Mouse (Mus musculus) layer of hippocampus, adult 6 months (tissue): ENCODE measurements around the gene Defb22. TPM values are rescaled to one million over a fixed set of nuclear protein-coding genes. Genes with fewer than 3 reads are reported as not detected.

Source experiments
- long read RNA-seq, 2 experiments: library from polyadenylated mRNA; unstranded; transcript quantifications; one replicate each; pipeline ENCODE4 v2.0.0; 2019 to 2020
- polyA plus RNA-seq: library from polyadenylated mRNA; unstranded; fragments of <200 nt; fragmentation: Nextera tagmentation; gene quantifications from 2 replicates; pipeline ENCODE4 v1.2.3, GENCODE M21; 2021

The Defb22 gene
- not detected in 2 replicates for polyA plus RNA-seq
- long read RNA-seq, experiment 1: 0 reads
- long read RNA-seq, experiment 2: 0 reads

DNA sequence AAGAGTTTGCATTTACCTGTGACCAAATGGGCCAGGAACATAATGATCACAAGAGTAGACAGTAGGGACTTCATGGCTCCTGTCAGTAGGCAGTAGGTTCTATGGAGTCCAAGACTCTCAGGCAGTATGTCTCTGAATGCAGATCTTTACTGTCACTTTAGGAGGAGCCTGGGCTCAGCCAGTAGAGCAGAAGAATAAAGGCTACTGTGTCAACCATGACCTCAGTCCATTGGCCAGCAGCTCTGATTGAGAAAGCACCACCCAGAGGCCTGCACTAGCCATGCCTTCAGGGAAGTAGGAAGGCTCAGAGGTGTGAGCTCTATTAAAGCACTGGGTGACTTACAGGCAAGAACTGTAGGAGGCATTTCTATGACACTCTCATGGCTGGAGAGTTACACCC is at the start of gene Defb22:
Defb22 (minus strand) TSS at position 101 of the 400 bp plus-strand sequence.

DNA sequence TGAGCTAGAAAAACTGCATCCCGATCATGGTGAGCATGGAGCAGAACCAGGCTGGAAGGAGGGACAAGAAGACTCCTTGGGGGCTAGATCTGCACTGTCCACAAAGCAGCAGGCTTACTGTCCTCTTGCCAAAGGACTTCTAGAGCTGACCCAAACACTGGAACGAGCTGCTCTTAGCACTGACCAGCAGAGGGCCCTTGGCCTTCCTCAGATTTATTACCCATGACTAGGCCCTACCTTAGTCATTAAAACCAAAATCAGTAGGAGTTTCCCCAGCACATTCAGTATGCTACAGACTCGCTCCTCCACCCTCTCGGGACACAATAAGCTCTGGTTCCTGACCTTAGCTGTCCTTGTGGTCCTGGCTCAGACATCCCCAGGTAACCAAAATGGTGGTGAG is 28.0 kb upstream of the Defb22 start, which contains the start of gene Defb28:
Defb28 (plus strand) TSS at position 275 of the 400 bp plus-strand sequence.

DNA sequence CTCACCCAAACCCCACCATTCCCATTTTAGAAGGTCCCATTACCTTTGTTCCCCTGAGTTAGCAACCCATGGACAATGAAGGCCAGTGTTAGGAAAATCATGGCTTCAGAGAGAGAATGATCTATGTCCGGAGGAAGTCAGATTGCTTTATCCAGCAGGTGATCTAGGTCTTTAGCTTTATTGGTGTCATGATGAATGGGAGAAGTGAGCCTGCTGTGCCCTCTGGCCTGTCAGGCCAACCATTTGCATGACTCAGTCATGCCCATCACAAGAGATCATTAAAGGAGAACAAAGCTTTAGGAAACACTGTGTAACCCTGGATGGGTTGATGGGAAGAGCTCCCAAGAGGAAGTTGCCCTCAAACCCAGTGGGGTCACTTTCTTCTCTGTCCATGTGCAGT is 21.7 kb upstream of the Defb22 start, which contains the start of gene Defb26:
Defb26 (minus strand) TSS at position 101 of the 400 bp plus-strand sequence.

DNA sequence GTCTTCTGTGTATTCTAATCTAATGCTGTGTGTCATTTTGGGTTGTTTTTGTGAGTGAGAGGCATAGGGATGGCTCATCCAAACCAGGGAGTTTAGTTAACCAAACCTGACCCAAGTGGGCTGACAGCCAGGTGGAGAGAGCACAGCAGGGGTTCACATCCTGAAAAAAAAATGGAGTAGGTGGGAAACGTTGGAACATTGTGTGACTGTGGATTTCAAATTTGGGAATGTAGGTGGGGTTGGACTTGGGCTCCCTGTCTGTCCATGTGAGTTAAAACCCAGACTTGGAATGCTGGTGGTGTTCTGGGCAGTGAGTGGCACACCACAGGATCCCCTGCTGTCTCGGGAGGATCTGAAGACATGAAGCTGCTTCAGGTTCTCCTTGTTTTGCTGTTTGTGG is 13.2 kb downstream of the Defb22 start, which contains the start of gene Defb20:
Defb20 (plus strand) TSS at position 301 of the 400 bp plus-strand sequence.

DNA sequence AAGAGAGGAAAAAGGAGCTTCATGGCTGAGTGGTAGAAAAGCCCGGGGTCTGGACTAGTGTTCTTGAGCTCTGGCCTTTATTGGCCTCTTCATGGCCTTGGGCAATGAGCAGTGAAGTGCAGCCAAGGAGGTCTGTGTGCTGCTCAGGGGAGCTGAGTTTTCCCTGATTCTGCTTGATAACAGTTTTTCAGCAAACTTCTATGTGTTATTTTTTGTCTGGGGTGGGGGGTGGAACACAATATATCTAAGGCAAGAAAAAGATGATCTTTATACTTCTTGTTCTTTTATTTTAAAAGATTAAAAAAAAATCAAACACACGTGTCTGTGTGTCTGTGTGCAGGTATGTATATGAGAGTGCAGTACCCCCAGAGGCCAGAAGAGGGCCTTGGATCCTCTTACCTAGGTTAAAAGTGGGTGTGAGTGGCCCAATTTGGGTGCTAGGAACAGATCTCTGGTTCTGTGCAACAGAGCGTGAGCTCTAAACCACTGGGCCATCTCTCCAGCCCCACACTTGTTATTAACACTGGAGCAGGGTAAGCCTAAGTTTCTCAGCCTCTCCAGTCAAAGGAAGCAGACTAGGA is 25.3 kb downstream of the Defb22 start, which contains the start of gene Defb23:
Defb23 (minus strand) TSS at position 51 of the 581 bp plus-strand sequence.

Other genes starting within 250 kb of the Defb22 start
- 17.2 and 19.5 TPM in 2 replicates for gene Tbc1d20, start 196.3 kb downstream of the Defb22 start, polyA plus RNA-seq
- gene Rbck1, start 157.5 kb downstream of the Defb22 start, polyA plus RNA-seq: 87.6 and 106 TPM in 2 replicates
- 0.48 and 0.50 TPM in 2 replicates for gene Trib3, start 146.1 kb downstream of the Defb22 start, polyA plus RNA-seq
- gene Nrsn2, start 113.5 kb downstream of the Defb22 start, polyA plus RNA-seq: 100 and 142 TPM in 2 replicates
- gene Sox12, start 92.1 kb downstream of the Defb22 start, polyA plus RNA-seq: 0.72 and 1.0 TPM in 2 replicates
- 7.0 and 8.2 TPM in 2 replicates for gene Zcchc3, start 75.1 kb downstream of the Defb22 start, polyA plus RNA-seq
- 3.3 and 5.2 TPM in 2 replicates for gene 6820408C15Rik, start 74.6 kb downstream of the Defb22 start, polyA plus RNA-seq
- gene Defb23, start 25.5 kb downstream of the Defb22 start, polyA plus RNA-seq: not detected in 2 replicates
- not detected in 2 replicates for gene Defb20, start 13.1 kb downstream of the Defb22 start, polyA plus RNA-seq
- not detected in 2 replicates for gene Defb26, start 21.6 kb upstream of the Defb22 start, polyA plus RNA-seq
- gene Defb28, start 28.1 kb upstream of the Defb22 start, polyA plus RNA-seq: not detected in 2 replicates
- gene Defb29, start 50.0 kb upstream of the Defb22 start, polyA plus RNA-seq: not detected in 2 replicates
- not detected in 2 replicates for gene Gm17416, start 79.2 kb upstream of the Defb22 start, polyA plus RNA-seq
- not detected in 2 replicates for gene Defb21, start 82.6 kb upstream of the Defb22 start, polyA plus RNA-seq
- gene Defb19, start 90.2 kb upstream of the Defb22 start, polyA plus RNA-seq: not detected in 2 replicates
- gene Defb45, start 109.3 kb upstream of the Defb22 start, polyA plus RNA-seq: not detected in 2 replicates
- gene Defb36, start 114.2 kb upstream of the Defb22 start, polyA plus RNA-seq: not detected in 2 replicates
- 1.4 TPM in 1 of 2 replicates, not detected in the other for gene Defb25, start 132.9 kb upstream of the Defb22 start, polyA plus RNA-seq
- 0.35 and 0.44 TPM in 2 replicates for gene Rem1, start 136.8 kb upstream of the Defb22 start, polyA plus RNA-seq
- gene H13, start 179.3 kb upstream of the Defb22 start, polyA plus RNA-seq: 74.3 and 79.3 TPM in 2 replicates
- 21.8 and 22.0 TPM in 2 replicates for gene Mcts2, start 196.9 kb upstream of the Defb22 start, polyA plus RNA-seq
- gene Id1, start 246.1 kb upstream of the Defb22 start, polyA plus RNA-seq: 15.1 and 16.2 TPM in 2 replicates